23 mouse cellular contexts compared by ENCODE assay signal in the genomic region with DNA sequence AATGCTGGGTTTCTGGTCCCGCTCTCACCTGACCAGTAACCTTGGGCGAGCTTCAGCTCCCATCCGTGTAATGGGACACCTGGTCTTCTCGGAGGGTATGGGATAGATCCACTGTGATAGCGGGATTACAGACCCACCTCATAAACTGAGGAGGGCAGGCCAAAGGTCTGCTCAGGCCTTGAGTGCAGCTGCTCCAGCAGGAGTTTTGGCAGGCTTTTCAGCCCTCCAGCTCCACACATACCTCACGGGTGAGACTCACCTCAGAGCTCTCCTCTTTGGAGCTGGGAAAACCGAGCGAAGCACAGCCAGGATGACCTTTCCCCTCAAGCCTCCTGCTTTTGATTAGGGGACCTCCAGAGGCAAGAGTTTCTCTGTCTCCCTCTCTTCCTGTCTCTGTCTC. TPM values are rescaled to one million over a fixed set of nuclear protein-coding genes. Genes with fewer than 3 reads are reported as not detected.
DNase-seq lines count a peak whose midpoint lies in the region; ATAC-seq and TF ChIP-seq lines count a peak whose summit lies in the region.
"Had no signal": no experiment of that assay in that cellular context is flagged by ENCODE, and none has a peak within 500 bp of the region (broad histone marks: within the 10 kb centered on the region; RNA-seq: fewer than 3 reads in every experiment).

No protein-coding gene starts in this region.

- no peak overlapping the region for H3K4me3 ChIP-seq in liver, embryonic 13.5 days (replicated peaks)
- no peak overlapping the region for H3K4me3 ChIP-seq in liver, postnatal 0 days (ENCODE audit: low read depth, low read length)
- no peak overlapping the region for H3K4me3 ChIP-seq in bone marrow, adult 2 months (replicated peaks; ENCODE audit: control insufficient read depth, low read depth, low read length)
- no peak overlapping the region for H3K4me3 ChIP-seq in limb, embryonic 10.5 days
- H3K4me3 ChIP-seq in stomach, postnatal 0 days (ENCODE audit: low read depth, low read length), result no peak overlapping the region
- H3K4me3 ChIP-seq: embryonic facial prominence, embryonic 13.5 days; forebrain, embryonic 15.5 days; hindbrain, embryonic 12.5 days; midbrain, embryonic 12.5 days had no signal

- H3K9ac ChIP-seq in liver, embryonic 13.5 days, result no peak overlapping the region
- H3K9ac ChIP-seq in liver, postnatal 0 days (replicated peaks), result no peak overlapping the region
- H3K9ac ChIP-seq in stomach, postnatal 0 days (ENCODE audit: low read length), result no peak overlapping the region
- H3K9ac ChIP-seq: embryonic facial prominence, embryonic 13.5 days; forebrain, embryonic 15.5 days; hindbrain, embryonic 12.5 days; midbrain, embryonic 12.5 days had no signal

- no peak for TF ChIP-seq EP300 in liver, postnatal 0 days (IDR thresholded peaks at IDR 0.05; ENCODE audit: low read depth)
- no peak for TF ChIP-seq EP300 in stomach, postnatal 0 days (optimal IDR thresholded peaks at IDR 0.05)

- no peaks in the 10 kb centered on the region for H3K9me3 ChIP-seq in liver, embryonic 13.5 days (replicated peaks)
- no peaks in the 10 kb centered on the region for H3K9me3 ChIP-seq in liver, postnatal 0 days (ENCODE audit: low read length)
- H3K9me3 ChIP-seq in limb, embryonic 10.5 days (replicated peaks), result no peaks in the 10 kb centered on the region
- H3K9me3 ChIP-seq in stomach, postnatal 0 days (ENCODE audit: control insufficient read depth, low read length), result no peaks in the 10 kb centered on the region
- H3K9me3 ChIP-seq: embryonic facial prominence, embryonic 13.5 days; forebrain, embryonic 15.5 days; hindbrain, embryonic 12.5 days; midbrain, embryonic 12.5 days had no signal

- peaks cover 52% of the 10 kb centered on the region for H3K4me1 ChIP-seq in liver, embryonic 13.5 days (replicated peaks)
- peaks cover 23% of the 10 kb centered on the region for H3K4me1 ChIP-seq in liver, postnatal 0 days (ENCODE audit: insufficient read depth)
- H3K4me1 ChIP-seq in bone marrow, adult 2 months (ENCODE audit: control insufficient read depth, insufficient read depth, low read length), result no peaks in the 10 kb centered on the region; the same call in 1 of the 2 replicates
- H3K4me1 ChIP-seq in limb, embryonic 10.5 days, result peaks cover 46% of the 10 kb centered on the region
- H3K4me1 ChIP-seq in stomach, postnatal 0 days (replicated peaks; ENCODE audit: control insufficient read depth, insufficient read depth), result no peaks in the 10 kb centered on the region; the same call in 1 of the 2 replicates

- no peak overlapping the region for H3K4me2 ChIP-seq in liver, embryonic 13.5 days
- H3K4me2 ChIP-seq in liver, postnatal 0 days (ENCODE audit: low read depth, low read length), result no peak overlapping the region
- H3K4me2 ChIP-seq in stomach, postnatal 0 days (replicated peaks; ENCODE audit: low read depth), result no peak overlapping the region
- H3K4me2 ChIP-seq: embryonic facial prominence, embryonic 13.5 days; forebrain, embryonic 15.5 days; hindbrain, embryonic 12.5 days; midbrain, embryonic 12.5 days had no signal

- no peak for ATAC-seq in liver, embryonic 13.5 days (ENCODE audit: low read depth)
- no peak for ATAC-seq in liver, postnatal 0 days
- no peak for ATAC-seq in stomach, postnatal 0 days (ENCODE audit: low FRiP score, low TSS enrichment)
- ATAC-seq: activated CD4-positive, CD25-positive, alpha-beta regulatory T cell, adult 4 months; forebrain, embryonic 15.5 days had no signal

- no peak for TF ChIP-seq POLR2A in bone marrow, adult 2 months (IDR thresholded peaks at IDR 0.05; ENCODE audit: borderline replicate concordance, control insufficient read depth, low read depth, low read length)

- H3K36me3 ChIP-seq in liver, embryonic 13.5 days, result no peaks in the 10 kb centered on the region
- H3K36me3 ChIP-seq in liver, postnatal 0 days (replicated peaks; ENCODE audit: insufficient read depth, low read length), result no peaks in the 10 kb centered on the region
- no peaks in the 10 kb centered on the region; the same call in 1 of the 2 replicates for H3K36me3 ChIP-seq in limb, embryonic 10.5 days
- H3K36me3 ChIP-seq in stomach, postnatal 0 days (ENCODE audit: control insufficient read depth, insufficient read depth, low read length), result no peaks in the 10 kb centered on the region
- H3K36me3 ChIP-seq: embryonic facial prominence, embryonic 13.5 days; forebrain, embryonic 15.5 days; hindbrain, embryonic 12.5 days; midbrain, embryonic 12.5 days had no signal

- no peak for DNase-seq in liver, embryonic 13.5 days
- DNase-seq in liver, postnatal 0 days, result no peak
- DNase-seq in limb, embryonic 10.5 days (ENCODE audit: low spot score), result no peak
- peak; percentile 40 for DNase-seq in stomach, postnatal 0 days (ENCODE audit: low spot score)
- no peak for DNase-seq in gastrocnemius, postnatal 4 days (ENCODE audit: low spot score in 2 of 2)
- no peak for DNase-seq in kidney, postnatal 25 days
- DNase-seq: adrenal gland, postnatal 14 days; cerebellum, adult 18-20 months; cerebellum, postnatal 25 days; gastrocnemius, postnatal 36 days; retina, postnatal 1 day; right cerebral cortex, postnatal 4 days; thymus, adult 2 months had no signal

- WGBS in liver, embryonic 13.5 days (ENCODE audit: insufficient replicate concordance), result 78% methylated on average over 8 of the region's 8 CpGs
- 81% methylated on average over 8 of the region's 8 CpGs for WGBS in liver, postnatal 0 days (ENCODE audit: insufficient replicate concordance)
- WGBS in bone marrow, adult 2 months, result 92% methylated on average over 8 of the region's 8 CpGs
- WGBS in limb, embryonic 10.5 days, result 62% methylated on average over 8 of the region's 8 CpGs
- 75% methylated on average over 8 of the region's 8 CpGs for WGBS in stomach, postnatal 0 days

- no peak for TF ChIP-seq CTCF in liver, postnatal 0 days (IDR thresholded peaks at IDR 0.05; ENCODE audit: low read depth)
- no peak for TF ChIP-seq CTCF in bone marrow, adult 2 months (IDR thresholded peaks at IDR 0.05; ENCODE audit: control insufficient read depth, insufficient read depth, low read length)
- TF ChIP-seq CTCF in stomach, postnatal 0 days (IDR thresholded peaks at IDR 0.05; ENCODE audit: low read depth), result no peak

- H3K27me3 ChIP-seq in liver, embryonic 13.5 days, result peaks cover 10% of the 10 kb centered on the region; the same call in 1 of the 2 replicates
- H3K27me3 ChIP-seq in liver, postnatal 0 days (ENCODE audit: insufficient read depth, low read length), result no peaks in the 10 kb centered on the region
- H3K27me3 ChIP-seq in limb, embryonic 10.5 days (ENCODE audit: low read depth, poor library complexity, severe bottlenecking), result peaks cover 28% of the 10 kb centered on the region
- no peaks in the 10 kb centered on the region for H3K27me3 ChIP-seq in stomach, postnatal 0 days (ENCODE audit: control insufficient read depth, insufficient read depth, low read length)
- H3K27me3 ChIP-seq: forebrain, embryonic 15.5 days; hindbrain, embryonic 12.5 days had no signal

- peak overlapping the region; percentile 90 for H3K27ac ChIP-seq in liver, embryonic 13.5 days
- no peak overlapping the region for H3K27ac ChIP-seq in liver, postnatal 0 days (ENCODE audit: low read depth)
- H3K27ac ChIP-seq in bone marrow, adult 2 months (ENCODE audit: control insufficient read depth, insufficient read depth, low read depth, low read length, poor library complexity), result peak overlapping the region; percentile 6; the same call in 1 of the 2 replicates
- peak overlapping the region; percentile 42 for H3K27ac ChIP-seq in limb, embryonic 10.5 days
- peak overlapping the region; percentile 67 for H3K27ac ChIP-seq in stomach, postnatal 0 days (replicated peaks)
- H3K27ac ChIP-seq: embryonic facial prominence, embryonic 13.5 days; forebrain, embryonic 15.5 days; hindbrain, embryonic 12.5 days; midbrain, embryonic 12.5 days had no signal

RNA-seq across cellular contexts. Expression of a gene that starts 7.0 kb away (rescaled TPM):
- 1.2 and 1.5 TPM in 2 replicates for polyA plus RNA-seq in liver, embryonic 13.5 days (2015; fragmentation: Nextera tagmentation; extraction: Ambion mirVana)
- 0.59 and 0.67 TPM in 2 replicates for polyA plus RNA-seq in liver, postnatal 0 days (2015; fragmentation: Nextera tagmentation; extraction: Ambion mirVana)
- polyA plus RNA-seq in bone marrow, adult 2 months (2011; ENCODE audit: insufficient read depth, insufficient read length, low replicate concordance, missing spikeins), result not detected in 2 replicates
- polyA plus RNA-seq in limb, embryonic 10.5 days (2016; fragmentation: Nextera tagmentation; extraction: Ambion mirVana), result 8.2 and 8.8 TPM in 2 replicates
- polyA plus RNA-seq in stomach, postnatal 0 days (2015; fragmentation: Nextera tagmentation; extraction: Ambion mirVana), result 152 and 162 TPM in 2 replicates
- total RNA-seq in gastrocnemius, postnatal 4 days (2021), result under 1 TPM; 0.42 to 0.44 TPM
- total RNA-seq: gastrocnemius, postnatal 36 days; layer of hippocampus, postnatal 14 days; left cerebral cortex, postnatal 10 days; monocyte, adult 5-6 weeks had no signal
- polyA plus RNA-seq: activated CD4-positive, CD25-positive, alpha-beta regulatory T cell, adult 4 months; C2C12 had no signal

RNA-seq across cellular contexts. Expression of a gene that starts 32.5 kb away (rescaled TPM):
- polyA plus RNA-seq in liver, embryonic 13.5 days (2015; fragmentation: Nextera tagmentation; extraction: Ambion mirVana), result 29.4 and 31.4 TPM in 2 replicates
- 20.0 TPM in 2 replicates for polyA plus RNA-seq in liver, postnatal 0 days (2015; fragmentation: Nextera tagmentation; extraction: Ambion mirVana)
- 17.9 and 33.0 TPM in 2 replicates for polyA plus RNA-seq in bone marrow, adult 2 months (2011; ENCODE audit: insufficient read depth, insufficient read length, low replicate concordance, missing spikeins)
- 103 and 113 TPM in 2 replicates for polyA plus RNA-seq in limb, embryonic 10.5 days (2016; fragmentation: Nextera tagmentation; extraction: Ambion mirVana)
- polyA plus RNA-seq in stomach, postnatal 0 days (2015; fragmentation: Nextera tagmentation; extraction: Ambion mirVana), result 54.7 and 61.2 TPM in 2 replicates
- 10 to 100 TPM; 22.7 to 24.2 TPM for total RNA-seq in gastrocnemius, postnatal 4 days (2021)

Comparison
In these comparisons a context has a peak if more than half of its experiments do, and no peak if none do; other contexts are left out.
1. RNA of a gene that starts 7.0 kb away (polyA plus RNA-seq): 152 to 162 TPM in stomach, postnatal 0 days; 8.2 to 8.8 TPM in limb, embryonic 10.5 days, 1.2 to 1.5 TPM in liver, embryonic 13.5 days, 0.59 to 0.67 TPM in liver, postnatal 0 days and not detected in bone marrow, adult 2 months; every median in the first group is over 10 times any median in the second.